Mouse (Mus musculus): ENCODE results near the gene Rundc3a. TPM values are rescaled to one million over a fixed set of nuclear protein-coding genes. Genes with fewer than 3 reads are reported as not detected.

Gene Rundc3a
- 1.00 and 1.1 TPM in 2 replicates for polyA plus RNA-seq (2015; fragmentation: Nextera tagmentation; extraction: Ambion mirVana)

DNA sequence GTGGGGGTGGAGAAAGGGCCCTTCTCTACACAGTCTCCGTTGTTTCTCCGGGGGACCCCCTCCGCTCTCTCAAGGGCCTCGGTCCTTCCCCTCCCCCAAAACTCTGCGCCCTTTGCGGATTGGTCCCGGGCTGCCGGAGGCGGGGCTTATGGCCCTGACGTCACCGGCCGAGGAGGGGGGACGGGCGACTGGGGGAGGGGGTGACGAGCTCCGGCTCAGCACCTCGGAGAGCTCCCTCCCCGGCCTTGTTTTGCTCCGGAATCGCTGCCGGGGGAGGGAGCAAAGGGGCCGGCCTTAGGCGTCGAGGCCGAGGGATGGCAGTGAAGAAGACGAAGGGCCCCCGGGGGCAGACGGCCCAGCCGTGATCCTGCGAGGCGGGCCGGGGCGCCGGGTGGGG, at the start of gene Rundc3a:
Rundc3a (plus strand) TSS at position 166 of the 397 bp plus-strand sequence.

DNA sequence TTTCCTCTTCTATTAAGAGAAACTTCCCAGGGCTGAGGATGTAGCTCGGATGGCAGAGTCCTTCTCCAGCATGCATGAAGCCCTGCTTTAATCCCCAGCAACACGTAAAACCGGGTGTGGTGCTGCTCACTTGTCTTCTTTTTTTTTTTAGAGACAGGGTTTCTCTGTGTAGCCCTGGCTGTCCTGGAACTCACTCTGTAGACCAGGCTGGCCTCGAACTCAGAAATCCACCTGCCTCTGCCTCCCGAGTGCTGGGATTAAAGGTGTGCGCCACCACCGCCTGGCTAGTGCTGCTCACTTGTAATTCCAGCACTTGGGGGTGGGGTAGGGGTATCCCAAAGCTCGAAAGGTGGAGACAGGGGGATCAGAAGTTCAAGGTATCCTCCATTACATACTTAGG, 27.1 kb upstream of the Rundc3a start, which contains the start of gene Slc4a1:
Slc4a1 (minus strand) TSS at position 101 of the 400 bp plus-strand sequence.

DNA sequence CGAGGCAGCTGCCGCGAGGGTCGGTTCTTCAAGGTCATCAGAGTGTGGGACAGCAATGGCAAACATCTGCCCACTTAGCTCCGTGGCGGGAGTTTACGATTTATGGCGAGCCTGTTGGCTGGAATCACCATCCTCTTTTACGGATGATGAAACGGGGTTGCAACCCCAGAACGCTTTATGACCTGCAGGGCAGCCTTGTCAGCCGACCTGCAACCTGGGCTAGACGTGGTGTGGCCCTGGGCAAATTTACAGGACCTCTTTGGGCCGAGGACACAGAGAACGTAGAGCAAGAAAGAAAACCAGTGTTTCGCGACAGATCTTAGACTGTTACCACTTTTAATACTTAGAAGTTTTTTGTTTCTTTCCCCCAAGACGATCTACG, 14.6 kb downstream of the Rundc3a start, which contains the start of gene Slc25a39:
Slc25a39 (minus strand) TSS at position 113 of the 382 bp plus-strand sequence.

DNA sequence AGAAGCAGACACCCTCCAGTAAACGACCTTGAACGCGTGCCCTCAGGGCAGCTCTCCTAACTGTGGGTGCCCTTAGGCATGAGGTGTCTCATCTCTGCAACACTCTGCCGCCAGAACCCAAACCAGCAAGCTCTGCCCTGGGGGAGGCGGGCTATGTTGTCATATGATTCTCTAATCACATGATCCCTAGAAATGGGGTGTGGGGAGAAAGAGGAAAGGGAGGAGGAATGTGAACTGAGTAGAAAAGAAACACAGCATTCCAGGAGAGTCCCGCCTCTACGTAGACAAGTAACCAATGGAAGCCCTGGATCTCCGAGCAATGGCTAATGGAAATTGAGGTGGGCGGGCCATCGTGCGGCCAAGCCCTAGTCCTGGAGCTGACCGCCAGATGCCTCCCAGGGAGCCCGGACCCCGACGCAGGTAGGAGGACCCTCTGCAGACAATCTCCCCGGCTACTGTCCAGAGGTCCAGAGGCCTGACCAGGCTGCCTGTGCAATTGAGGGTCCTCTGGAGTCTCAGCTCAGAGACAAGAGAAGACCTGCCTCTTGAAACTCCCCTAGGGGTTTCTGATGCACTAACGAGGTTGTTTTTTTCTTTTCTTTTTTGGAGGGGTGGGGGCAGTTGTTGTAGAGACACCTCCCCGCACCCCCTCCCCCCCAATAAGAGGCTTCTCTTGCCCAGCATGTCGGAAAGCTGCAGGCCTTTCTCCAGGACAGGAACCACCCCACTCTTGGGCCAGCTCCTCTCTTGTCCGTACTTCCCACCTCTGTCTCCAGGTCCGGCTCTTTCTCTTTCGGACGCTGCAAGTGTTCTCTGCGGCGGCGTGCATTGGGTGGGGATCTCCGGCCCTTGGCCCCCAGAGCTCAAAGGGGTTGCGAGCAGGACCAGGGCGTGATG, 37.2 kb downstream of the Rundc3a start, which contains the start of gene Grn:
Grn (plus strand) TSS at position 195 of the 897 bp plus-strand sequence.

DNA sequence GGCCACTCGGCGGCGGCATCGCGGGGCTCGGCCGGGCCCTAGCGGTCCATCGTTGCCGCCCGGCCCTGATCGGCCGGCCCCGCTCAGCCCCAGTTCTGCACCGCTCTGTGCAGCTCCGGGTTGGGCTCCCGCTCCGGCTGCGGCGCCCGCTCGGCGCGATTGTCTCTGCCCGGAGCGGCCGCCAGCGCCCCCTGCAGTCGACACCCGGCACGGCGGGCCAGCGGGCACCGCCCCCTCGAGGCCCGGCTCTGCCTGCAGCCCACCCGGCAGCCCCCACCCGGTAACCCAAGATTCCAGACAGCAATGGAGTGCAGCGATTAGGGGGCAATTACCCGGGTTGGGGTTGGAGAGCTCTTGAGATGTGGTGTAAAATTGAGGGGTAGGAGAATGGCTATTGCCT, 54.3 kb downstream of the Rundc3a start, which contains the start of gene Fam171a2:
Fam171a2 (minus strand) TSS at position 186 of the 400 bp plus-strand sequence.

Small RNA genes within 50 kb of the gene (microRNA-seq; reads per million reads assigned to microRNA genes)
- gene Mir6930: not detected

Other genes with a start within 250 kb of the Rundc3a start
- gene Nags, start 247.9 kb upstream of the Rundc3a start, polyA plus RNA-seq (2015; fragmentation: Nextera tagmentation; extraction: Ambion mirVana): 0.08 TPM in 1 of 2 replicates, not detected in the other
- 14.0 and 15.3 TPM in 2 replicates for gene Tmem101, start 237.0 kb upstream of the Rundc3a start, polyA plus RNA-seq (2015; fragmentation: Nextera tagmentation; extraction: Ambion mirVana)
- 88.2 and 95.7 TPM in 2 replicates for gene Lsm12, start 208.1 kb upstream of the Rundc3a start, polyA plus RNA-seq (2015; fragmentation: Nextera tagmentation; extraction: Ambion mirVana)
- 29.1 and 30.1 TPM in 2 replicates for gene G6pc3, start 203.8 kb upstream of the Rundc3a start, polyA plus RNA-seq (2015; fragmentation: Nextera tagmentation; extraction: Ambion mirVana)
- gene Hdac5, start 163.2 kb upstream of the Rundc3a start, polyA plus RNA-seq (2015; fragmentation: Nextera tagmentation; extraction: Ambion mirVana): 27.9 and 31.5 TPM in 2 replicates
- gene BC030867, start 144.5 kb upstream of the Rundc3a start, polyA plus RNA-seq (2015; fragmentation: Nextera tagmentation; extraction: Ambion mirVana): 2.9 and 3.0 TPM in 2 replicates
- gene Asb16, start 124.7 kb upstream of the Rundc3a start, polyA plus RNA-seq (2015; fragmentation: Nextera tagmentation; extraction: Ambion mirVana): not detected in 2 replicates
- 26.6 and 32.6 TPM in 2 replicates for gene Tmub2, start 108.5 kb upstream of the Rundc3a start, polyA plus RNA-seq (2015; fragmentation: Nextera tagmentation; extraction: Ambion mirVana)
- gene Atxn7l3, start 96.8 kb upstream of the Rundc3a start, polyA plus RNA-seq (2015; fragmentation: Nextera tagmentation; extraction: Ambion mirVana): 7.1 and 7.5 TPM in 2 replicates
- 38.5 and 48.7 TPM in 2 replicates for gene Ubtf, start 73.7 kb upstream of the Rundc3a start, polyA plus RNA-seq (2015; fragmentation: Nextera tagmentation; extraction: Ambion mirVana)
- gene Slc4a1, start 27.2 kb upstream of the Rundc3a start, polyA plus RNA-seq (2015; fragmentation: Nextera tagmentation; extraction: Ambion mirVana): 1.1 and 2.6 TPM in 2 replicates
- 129 and 150 TPM in 2 replicates for gene Slc25a39, start 14.5 kb downstream of the Rundc3a start, polyA plus RNA-seq (2015; fragmentation: Nextera tagmentation; extraction: Ambion mirVana)
- gene Grn, start 36.9 kb downstream of the Rundc3a start, polyA plus RNA-seq (2015; fragmentation: Nextera tagmentation; extraction: Ambion mirVana): 269 and 325 TPM in 2 replicates
- gene Fam171a2, start 54.3 kb downstream of the Rundc3a start, polyA plus RNA-seq (2015; fragmentation: Nextera tagmentation; extraction: Ambion mirVana): 1.9 and 2.3 TPM in 2 replicates
- gene Itga2b, start 76.7 kb downstream of the Rundc3a start, polyA plus RNA-seq (2015; fragmentation: Nextera tagmentation; extraction: Ambion mirVana): 4.1 and 9.6 TPM in 2 replicates
- gene Gpatch8, start 163.0 kb downstream of the Rundc3a start, polyA plus RNA-seq (2015; fragmentation: Nextera tagmentation; extraction: Ambion mirVana): 20.4 and 21.3 TPM in 2 replicates
- gene Gm11627, start 186.1 kb downstream of the Rundc3a start, polyA plus RNA-seq (2015; fragmentation: Nextera tagmentation; extraction: Ambion mirVana): 79.0 and 84.2 TPM in 2 replicates
- gene Fzd2, start 211.0 kb downstream of the Rundc3a start, polyA plus RNA-seq (2015; fragmentation: Nextera tagmentation; extraction: Ambion mirVana): 29.2 and 37.8 TPM in 2 replicates